Mouse (Mus musculus) embryonic facial prominence, embryonic 14.5 days (tissue): Measurements from ENCODE around the gene Apobec3. TPM values are rescaled to one million over a fixed set of nuclear protein-coding genes. Genes with fewer than 3 reads are reported as not detected.
"Not testable (repeated sequence)": the region's sequence is repeated elsewhere in the genome, so short reads cannot be mapped to it uniquely, and the experiment has no call there.

Experiments
- ATAC-seq: fragments of 200-750 bp; cut with Nextera tagmentation; 2 replicates; pipeline ENCODE4 v1.8.0; 2017; ENCODE audit warnings: low read depth, moderate number of reproducible peaks, moderate TSS enrichment
- DNase-seq: peaks from one replicate; pipeline ENCODE4 v3.0.0-alpha.2; 2015; ENCODE audit warnings: low spot score
- H3K27ac ChIP-seq: fragments of 300-500 bp; sonication (generic); replicated peaks from 2 replicates; pipeline ENCODE4 v1.5.1; 2014; ENCODE audit warnings: low read depth, mild to moderate bottlenecking, low read length, moderate library complexity
- H3K27me3 ChIP-seq: fragments of 300-500 bp; sonication (generic); replicated peaks from 2 replicates; pipeline ENCODE4 v1.6.1; 2014; ENCODE audit warnings: low read length; ENCODE audit not compliant: control insufficient read depth, insufficient read depth
- H3K36me3 ChIP-seq: fragments of 300-500 bp; sonication (generic); 2 replicates; pipeline ENCODE4 v1.6.1; 2014; ENCODE audit warnings: low read length, mixed read lengths; ENCODE audit not compliant: control insufficient read depth, insufficient read depth
- H3K4me1 ChIP-seq: fragments of 300-500 bp; sonication (generic); 2 replicates; pipeline ENCODE4 v1.6.1; 2014; ENCODE audit warnings: antibody characterized with exemption, low read length; ENCODE audit not compliant: control insufficient read depth, insufficient read depth
- H3K4me2 ChIP-seq: fragments of 300-500 bp; sonication (generic); 2 replicates; pipeline ENCODE4 v1.6.1; 2014; ENCODE audit warnings: low read depth, mild to moderate bottlenecking, low read length, moderate library complexity, mixed read lengths
- H3K4me3 ChIP-seq: fragments of 300-500 bp; sonication (generic); 2 replicates; pipeline ENCODE4 v1.5.1; 2014; ENCODE audit warnings: low read depth, mild to moderate bottlenecking, low read length
- H3K9ac ChIP-seq: fragments of 300-500 bp; sonication (generic); 2 replicates; pipeline ENCODE4 v1.6.1; 2014; ENCODE audit warnings: low read depth, mild to moderate bottlenecking, low read length, moderate library complexity, mixed read lengths
- H3K9me3 ChIP-seq: fragments of 300-500 bp; sonication (generic); 2 replicates; pipeline ENCODE4 v1.6.1; 2016; ENCODE audit warnings: low read length; ENCODE audit not compliant: control insufficient read depth
- WGBS: fragments of 180-500 bp; shearing (Covaris S2); extraction: QIAGEN DNeasy Blood & Tissue Kit; methylation state at CpG from one replicate; pipeline ENCODE4 v1.1.7; 2014; 5-methylcytosine and 5-hydroxymethylcytosine counted together
- polyA plus RNA-seq: library from polyadenylated mRNA; unstranded; fragments of >200 nt; fragmentation: Nextera tagmentation; extraction: Ambion mirVana; gene quantifications from 2 replicates; pipeline ENCODE4 v1.2.1, GENCODE M21; 2014

Gene Apobec3
- polyA plus RNA-seq, 1 experiment from 2014 or later = 17.3 TPM

GRCm38 (mm10) chr15:79910812-79911211 is 19.4 kb downstream of the Apobec3 start:
- not testable (repeated sequence) for H3K36me3 ChIP-seq, H3K4me1 ChIP-seq, H3K27ac ChIP-seq, H3K4me3 ChIP-seq, DNase-seq, H3K9me3 ChIP-seq, H3K4me2 ChIP-seq, H3K27me3 ChIP-seq, ATAC-seq, H3K9ac ChIP-seq
- WGBS = 74% methylated on average over 1 of the region's 1 CpGs

GRCm38 (mm10) chr15:79911339-79911738 is 19.9 kb downstream of the Apobec3 start:
- no peaks in the 10 kb centered on the region for H3K9me3 ChIP-seq
- H3K4me3 ChIP-seq = no peak overlapping the region
- H3K4me2 ChIP-seq = no peak overlapping the region
- 81% methylated on average over 8 of the region's 8 CpGs for WGBS
- H3K4me1 ChIP-seq = no peaks in the 10 kb centered on the region
- DNase-seq (no peak), ATAC-seq (no peak)
- H3K36me3 ChIP-seq = no peaks in the 10 kb centered on the region
- no peaks in the 10 kb centered on the region for H3K27me3 ChIP-seq
- no peak overlapping the region for H3K9ac ChIP-seq
- no peak overlapping the region for H3K27ac ChIP-seq

- H3K4me3 ChIP-seq = no peak overlapping the region
- no peaks in the 10 kb centered on the region for H3K9me3 ChIP-seq
- WGBS = 83% methylated on average over 6 of the region's 6 CpGs
- no peak for DNase-seq
- no peak for ATAC-seq
- no peak overlapping the region for H3K27ac ChIP-seq
- no peaks in the 10 kb centered on the region for H3K36me3 ChIP-seq
- no peaks in the 10 kb centered on the region for H3K4me1 ChIP-seq
- no peak overlapping the region for H3K9ac ChIP-seq
- no peak overlapping the region for H3K4me2 ChIP-seq
- H3K27me3 ChIP-seq = no peaks in the 10 kb centered on the region
Measured at GRCm38 (mm10) chr15:79913761-79914346, 22.4 kb downstream of the Apobec3 start.

GRCm38 (mm10) chr15:79914357-79914756 is 22.9 kb downstream of the Apobec3 start:
- Histone ChIP-seq H3K4me1 (no peaks in the 10 kb centered on the region), H3K27ac (no peak overlapping the region), H3K36me3 (no peaks in the 10 kb centered on the region), H3K9ac (no peak overlapping the region), H3K4me2 (no peak overlapping the region), H3K9me3 (no peaks in the 10 kb centered on the region), H3K4me3 (no peak overlapping the region), H3K27me3 (no peaks in the 10 kb centered on the region)
- ATAC-seq (peak; percentile 86), DNase-seq (peak; percentile 65)
- WGBS = 67% methylated on average over 3 of the region's 3 CpGs

- 58% methylated on average over 5 of the region's 5 CpGs for WGBS
- Histone ChIP-seq H3K4me3 (no peak overlapping the region), H3K27me3 (no peaks in the 10 kb centered on the region), H3K4me1 (no peaks in the 10 kb centered on the region), H3K27ac (no peak overlapping the region), H3K9ac (no peak overlapping the region), H3K36me3 (no peaks in the 10 kb centered on the region), H3K9me3 (no peaks in the 10 kb centered on the region), H3K4me2 (no peak overlapping the region)
- ATAC-seq (no peak), DNase-seq (no peak)
Measured at GRCm38 (mm10) chr15:79916150-79916549, 24.7 kb downstream of the Apobec3 start.

GRCm38 (mm10) chr15:79917111-79917720 is 25.8 kb downstream of the Apobec3 start:
- Histone ChIP-seq H3K27me3 (no peaks in the 10 kb centered on the region), H3K4me1 (no peaks in the 10 kb centered on the region), H3K27ac (no peak overlapping the region), H3K9me3 (no peaks in the 10 kb centered on the region), H3K4me2 (no peak overlapping the region), H3K9ac (no peak overlapping the region), H3K4me3 (no peak overlapping the region), H3K36me3 (no peaks in the 10 kb centered on the region)
- DNase-seq (no peak), ATAC-seq (no peak)
- 94% methylated on average over 14 of the region's 14 CpGs for WGBS

GRCm38 (mm10) chr15:79918485-79918884 is 27.0 kb downstream of the Apobec3 start:
- no peak for ATAC-seq
- Histone ChIP-seq H3K27me3 (no peaks in the 10 kb centered on the region), H3K36me3 (no peaks in the 10 kb centered on the region), H3K4me2 (no peak overlapping the region), H3K9ac (no peak overlapping the region), H3K27ac (no peak overlapping the region), H3K4me3 (no peak overlapping the region), H3K9me3 (no peaks in the 10 kb centered on the region), H3K4me1 (no peaks in the 10 kb centered on the region)
- WGBS = 92% methylated on average over 15 of the region's 16 CpGs
- DNase-seq = no peak

- WGBS = 47% methylated on average over 2 of the region's 2 CpGs
- Histone ChIP-seq H3K9me3 (no peaks in the 10 kb centered on the region), H3K36me3 (no peaks in the 10 kb centered on the region), H3K9ac (no peak overlapping the region), H3K4me3 (no peak overlapping the region), H3K27me3 (no peaks in the 10 kb centered on the region), H3K4me1 (no peaks in the 10 kb centered on the region), H3K27ac (no peak overlapping the region), H3K4me2 (no peak overlapping the region)
- DNase-seq = no peak
- no peak for ATAC-seq
Measured at GRCm38 (mm10) chr15:79919787-79920186, 28.3 kb downstream of the Apobec3 start.

- H3K27ac ChIP-seq = 0 out of 2 replicates have a peak overlapping the region, but pooled peaks have one; percentile 50
- peaks cover 6% of the 10 kb centered on the region; the same call in 1 of the 2 replicates for H3K4me1 ChIP-seq
- peaks cover 3% of the 10 kb centered on the region for H3K27me3 ChIP-seq
- no peaks in the 10 kb centered on the region for H3K9me3 ChIP-seq
- peak overlapping the region; percentile 63 for H3K9ac ChIP-seq
- DNase-seq = no peak
- peak overlapping the region; percentile 51 for H3K4me3 ChIP-seq
- peak overlapping the region; percentile 66 for H3K4me2 ChIP-seq
- WGBS = 75% methylated on average over 11 of the region's 11 CpGs
- ATAC-seq = no peak
- no peaks in the 10 kb centered on the region for H3K36me3 ChIP-seq
Measured at GRCm38 (mm10) chr15:79926856-79927416, 35.5 kb downstream of the Apobec3 start.
